Mouse (Mus musculus) embryonic facial prominence, embryonic 11.5 days (tissue): Measurements from ENCODE around the gene Tmem179. TPM values are rescaled to one million over a fixed set of nuclear protein-coding genes. Genes with fewer than 3 reads are reported as not detected.
A peak's percentile ranks its signal among the peaks of the same experiment; 100 is the strongest.

Experiments
- ATAC-seq: fragments of 200-750 bp; cut with Nextera tagmentation; replicated peaks from 2 replicates; pipeline ENCODE4 v1.8.0; 2017; ENCODE audit warnings: low read depth; ENCODE audit not compliant: insufficient number of reproducible peaks, low FRiP score, low TSS enrichment
- DNase-seq: peaks from one replicate; pipeline ENCODE4 v3.0.0-alpha.2; 2015; ENCODE audit warnings: low spot score
- H3K27ac ChIP-seq: fragments of 300-500 bp; sonication (generic); replicated peaks from 2 replicates; pipeline ENCODE4 v1.5.1; 2014; ENCODE audit warnings: mild to moderate bottlenecking, low read depth, low read length, control low read depth
- H3K27me3 ChIP-seq: fragments of 300-500 bp; sonication (generic); 2 replicates; pipeline ENCODE4 v1.6.1; 2014; ENCODE audit warnings: mild to moderate bottlenecking, low read length, moderate library complexity, mixed read lengths; ENCODE audit not compliant: control insufficient read depth, insufficient read depth
- H3K36me3 ChIP-seq: fragments of 300-500 bp; sonication (generic); replicated peaks from 2 replicates; pipeline ENCODE4 v1.6.1; 2014; ENCODE audit warnings: low read depth, mild to moderate bottlenecking, low read length, moderate library complexity, mixed read lengths; ENCODE audit not compliant: control insufficient read depth, insufficient read depth
- H3K4me1 ChIP-seq: fragments of 300-500 bp; sonication (generic); 2 replicates; pipeline ENCODE4 v1.6.1; 2014; ENCODE audit warnings: low read length, mixed read lengths; ENCODE audit not compliant: control insufficient read depth, insufficient read depth
- H3K4me2 ChIP-seq: fragments of 300-500 bp; sonication (generic); 2 replicates; pipeline ENCODE4 v1.6.1; 2014; ENCODE audit warnings: low read depth, mild to moderate bottlenecking, control low read depth, low read length, moderate library complexity
- H3K4me3 ChIP-seq: fragments of 300-500 bp; sonication (generic); 2 replicates; pipeline ENCODE4 v1.5.1; 2014; ENCODE audit warnings: low read depth, low read length, control low read depth
- H3K9ac ChIP-seq: fragments of 300-500 bp; sonication (generic); replicated peaks from 2 replicates; pipeline ENCODE4 v1.6.1; 2014; ENCODE audit warnings: mild to moderate bottlenecking, control low read depth, low read length
- H3K9me3 ChIP-seq: fragments of 300-500 bp; sonication (generic); replicated peaks from 2 replicates; pipeline ENCODE4 v1.6.1; 2016; ENCODE audit warnings: mild to moderate bottlenecking, low read length, inconsistent platforms, mixed read lengths; ENCODE audit not compliant: control insufficient read depth
- WGBS: fragments of 180-500 bp; shearing (Covaris S2); extraction: QIAGEN DNeasy Blood & Tissue Kit; methylation state at CpG from one replicate; pipeline ENCODE4 v1.1.7; 2014; 5-methylcytosine and 5-hydroxymethylcytosine counted together
- polyA plus RNA-seq: library from polyadenylated mRNA; unstranded; fragments of >200 nt; fragmentation: Nextera tagmentation; extraction: Ambion mirVana; gene quantifications from 2 replicates; pipeline ENCODE4 v1.2.1, GENCODE M21; 2014

The Tmem179 gene
- polyA plus RNA-seq, 1 experiment from 2014 or later = 1.4 TPM

DNA sequence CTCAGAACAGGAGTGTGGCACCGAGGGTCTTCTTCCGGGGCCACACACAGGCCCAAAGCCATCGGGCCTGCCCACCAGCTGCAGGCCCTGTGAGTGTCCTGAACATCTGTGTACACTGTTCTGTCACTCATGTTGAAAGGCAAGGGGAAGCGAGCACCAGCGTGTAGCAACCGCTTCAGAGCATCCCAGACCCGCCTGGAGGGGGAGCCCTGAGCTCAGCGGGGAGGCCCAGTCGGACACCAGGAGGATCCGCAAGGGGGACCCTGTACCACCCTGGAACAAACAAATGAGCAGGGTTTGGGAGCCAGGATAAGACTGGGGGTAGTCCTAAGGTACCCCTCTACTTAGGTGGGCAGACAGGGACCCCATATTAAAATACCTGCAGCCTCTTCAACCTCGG lies 17.9 kb downstream of the Tmem179 start:
- DNase-seq (peak; percentile 44), ATAC-seq (0 out of 2 replicates have a peak, but pooled peaks have one; percentile 22)
- no peaks in the 10 kb centered on the region for H3K9me3 ChIP-seq
- H3K9ac ChIP-seq = no peak overlapping the region
- no peak overlapping the region for H3K4me3 ChIP-seq
- WGBS = 34% methylated on average over 11 of the region's 11 CpGs
- no peaks in the 10 kb centered on the region for H3K36me3 ChIP-seq
- H3K27me3 ChIP-seq = no peaks in the 10 kb centered on the region
- no peak overlapping the region for H3K27ac ChIP-seq
- no peak overlapping the region for H3K4me2 ChIP-seq
- H3K4me1 ChIP-seq = no peaks in the 10 kb centered on the region

GRCm38 (mm10) chr12:112497731-112498130 lies 18.8 kb downstream of the Tmem179 start:
- Histone ChIP-seq H3K4me2 (no peak overlapping the region), H3K27me3 (no peaks in the 10 kb centered on the region), H3K4me1 (no peaks in the 10 kb centered on the region), H3K27ac (no peak overlapping the region), H3K9me3 (no peaks in the 10 kb centered on the region), H3K36me3 (no peaks in the 10 kb centered on the region), H3K4me3 (no peak overlapping the region), H3K9ac (no peak overlapping the region)
- WGBS = 77% methylated on average over 8 of the region's 8 CpGs
- DNase-seq = no peak
- no peak for ATAC-seq

DNA sequence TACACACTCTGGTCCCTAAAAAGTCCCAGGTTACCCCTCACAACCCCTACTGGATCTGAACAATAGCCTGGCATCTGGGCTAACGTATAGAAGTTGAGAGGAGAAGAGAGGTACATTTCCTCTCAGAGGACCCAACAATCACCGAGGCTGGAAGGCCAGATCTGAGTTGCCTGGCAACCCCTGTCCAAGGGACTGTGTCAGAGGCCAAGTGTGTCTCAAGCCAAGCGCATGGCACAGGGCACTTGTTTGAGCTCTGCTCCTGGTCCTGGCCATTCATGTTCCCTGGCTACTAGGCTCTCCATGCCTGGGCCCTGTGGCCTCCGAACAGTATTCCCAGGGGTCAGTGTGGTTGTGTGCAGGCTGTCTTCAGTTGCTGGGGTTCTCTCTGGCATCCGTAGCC lies 20.4 kb downstream of the Tmem179 start:
- no peaks in the 10 kb centered on the region for H3K4me1 ChIP-seq
- WGBS = 78% methylated on average over 5 of the region's 5 CpGs
- H3K27ac ChIP-seq = no peak overlapping the region
- no peaks in the 10 kb centered on the region for H3K9me3 ChIP-seq
- H3K27me3 ChIP-seq = no peaks in the 10 kb centered on the region
- no peak overlapping the region for H3K9ac ChIP-seq
- ATAC-seq = no peak
- no peak overlapping the region for H3K4me2 ChIP-seq
- no peaks in the 10 kb centered on the region for H3K36me3 ChIP-seq
- H3K4me3 ChIP-seq = no peak overlapping the region
- DNase-seq = no peak

- no peaks in the 10 kb centered on the region for H3K36me3 ChIP-seq
- no peak overlapping the region for H3K4me2 ChIP-seq
- 10% methylated on average over 3 of the region's 3 CpGs for WGBS
- ATAC-seq = no peak; the same call in 1 of the 2 replicates
- no peak for DNase-seq
- no peak overlapping the region for H3K4me3 ChIP-seq
- no peak overlapping the region for H3K27ac ChIP-seq
- no peaks in the 10 kb centered on the region for H3K4me1 ChIP-seq
- H3K9ac ChIP-seq = no peak overlapping the region
- H3K9me3 ChIP-seq = no peaks in the 10 kb centered on the region
- H3K27me3 ChIP-seq = no peaks in the 10 kb centered on the region
These were observed 26.1 kb downstream of the Tmem179 start for GRCm38 (mm10) chr12:112490444-112490939.

DNA sequence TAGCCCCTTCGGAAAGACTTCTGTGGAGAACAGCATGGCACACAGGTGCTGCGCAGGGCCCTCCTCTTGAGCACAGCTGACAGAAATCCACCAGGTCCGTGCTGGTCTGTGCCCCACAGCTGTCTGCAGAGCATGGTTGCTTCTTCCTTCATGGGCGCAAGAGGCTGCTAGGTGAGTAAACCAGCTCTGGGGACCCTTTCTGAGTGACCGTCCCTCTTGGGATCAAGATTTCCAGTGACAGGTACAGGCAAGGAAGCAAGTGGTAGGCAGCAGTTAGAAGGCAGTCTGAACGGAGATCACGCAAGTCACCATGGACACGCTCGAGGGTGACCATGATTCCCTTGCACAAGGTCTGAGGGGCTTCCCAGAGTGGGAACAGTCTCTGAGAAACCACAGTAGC lies 27.0 kb downstream of the Tmem179 start:
- H3K4me1 ChIP-seq = no peaks in the 10 kb centered on the region
- no peak overlapping the region for H3K4me3 ChIP-seq
- ATAC-seq (no peak), DNase-seq (no peak)
- H3K36me3 ChIP-seq = no peaks in the 10 kb centered on the region
- no peaks in the 10 kb centered on the region for H3K9me3 ChIP-seq
- no peak overlapping the region for H3K27ac ChIP-seq
- H3K4me2 ChIP-seq = no peak overlapping the region
- no peak overlapping the region for H3K9ac ChIP-seq
- no peaks in the 10 kb centered on the region for H3K27me3 ChIP-seq
- 90% methylated on average over 9 of the region's 9 CpGs for WGBS

GRCm38 (mm10) chr12:112489134-112489533 lies 27.4 kb downstream of the Tmem179 start, which contains the start of gene A530016L24Rik:
A530016L24Rik (plus strand) TSS chr12:112489448.
- H3K9ac ChIP-seq = no peak within 1 kb of the TSS
- DNase-seq (no peak), ATAC-seq (no peak)
- WGBS = 92% methylated on average over 8 of the region's 8 CpGs
- H3K4me2 ChIP-seq = no peak within 1 kb of the TSS
- H3K4me1 ChIP-seq = no peaks in the 10 kb centered on the region
- no peak within 1 kb of the TSS for H3K4me3 ChIP-seq
- no peaks in the 10 kb centered on the region for H3K36me3 ChIP-seq
- no peaks in the 10 kb centered on the region for H3K27me3 ChIP-seq
- H3K27ac ChIP-seq = no peak within 1 kb of the TSS
- H3K9me3 ChIP-seq = no peaks in the 10 kb centered on the region

GRCm38 (mm10) chr12:112473777-112474176 lies 42.8 kb downstream of the Tmem179 start:
- no peak overlapping the region for H3K4me3 ChIP-seq
- no peaks in the 10 kb centered on the region for H3K36me3 ChIP-seq
- no peaks in the 10 kb centered on the region for H3K27me3 ChIP-seq
- DNase-seq = peak; percentile 89
- no peak overlapping the region for H3K9ac ChIP-seq
- H3K4me2 ChIP-seq = no peak overlapping the region
- H3K4me1 ChIP-seq = no peaks in the 10 kb centered on the region
- ATAC-seq = peak; percentile 63; the same call in 1 of the 2 replicates
- no peak overlapping the region for H3K27ac ChIP-seq
- 23% methylated on average over 9 of the region's 9 CpGs for WGBS
- H3K9me3 ChIP-seq = no peaks in the 10 kb centered on the region

- no peak overlapping the region for H3K4me2 ChIP-seq
- no peaks in the 10 kb centered on the region for H3K4me1 ChIP-seq
- 69% methylated on average over 5 of the region's 5 CpGs for WGBS
- H3K27me3 ChIP-seq = no peaks in the 10 kb centered on the region
- H3K4me3 ChIP-seq = no peak overlapping the region
- no peaks in the 10 kb centered on the region for H3K9me3 ChIP-seq
- no peaks in the 10 kb centered on the region for H3K36me3 ChIP-seq
- DNase-seq (no peak), ATAC-seq (no peak)
- H3K9ac ChIP-seq = no peak overlapping the region
- H3K27ac ChIP-seq = no peak overlapping the region
These were observed 46.3 kb downstream of the Tmem179 start for GRCm38 (mm10) chr12:112470216-112470615.
